Mouse (Mus musculus) adrenal gland, adult 18-20 months (tissue): ENCODE data around the gene Slc6a15. TPM values are rescaled to one million over a fixed set of nuclear protein-coding genes. Genes with fewer than 3 reads are reported as not detected.

Source experiments
- DNase-seq, 2 experiments: peaks; one replicate each; pipeline ENCODE4 v3.0.0; 2021 to 2022; ENCODE audit warnings: low spot score in 2 of 2
- long read RNA-seq, 2 experiments: library from polyadenylated mRNA; stranded (forward); transcript quantifications; one replicate each; pipeline ENCODE4 v2.0.0; 2021
- total RNA-seq, 2 experiments: library from RNA; stranded (reverse); gene quantifications; 1 replicate in 1 of 2; 2 replicates in 1 of 2; pipeline ENCODE4 v1.2.3; 2021

Gene Slc6a15
- 1 to 10 TPM; 3.2 to 3.3 TPM for total RNA-seq
- long read RNA-seq, experiment 1, partial matches to known transcripts, result 0 of 2 reads
- long read RNA-seq, experiment 1, other reads (novel, unspliced or antisense), result 1 of 2 reads
- long read RNA-seq, experiment 2, partial matches to known transcripts, result 1 of 11 reads
- long read RNA-seq, experiment 2, other reads (novel, unspliced or antisense), result 8 of 11 reads

- peak; percentile 27 for DNase-seq
Observed at GRCm38 (mm10) chr10:103367371-103368295, at the start of gene Slc6a15. Slc6a15 (plus strand) TSS chr10:103367783.

- no peak for DNase-seq
Observed at GRCm38 (mm10) chr10:103321941-103322340, 45.6 kb upstream of the Slc6a15 start.

GRCm38 (mm10) chr10:103323386-103323785 is 44.2 kb upstream of the Slc6a15 start:
- no peak for DNase-seq

- no peak for DNase-seq
Observed at GRCm38 (mm10) chr10:103334306-103334705, 33.3 kb upstream of the Slc6a15 start.

GRCm38 (mm10) chr10:103339928-103340327 is 27.7 kb upstream of the Slc6a15 start:
- no peak for DNase-seq

GRCm38 (mm10) chr10:103346797-103347196 is 20.8 kb upstream of the Slc6a15 start:
- no peak for DNase-seq

- peak; percentile 26 to 33 for DNase-seq
Observed at GRCm38 (mm10) chr10:103368296-103369080, 905 bp downstream of the Slc6a15 start.

GRCm38 (mm10) chr10:103369081-103369420 is 1.5 kb downstream of the Slc6a15 start:
- DNase-seq, result peak; percentile 36 to 42

GRCm38 (mm10) chr10:103402171-103402570 is 34.6 kb downstream of the Slc6a15 start:
- peak in 1 of 2 experiments; percentile 7 for DNase-seq

- no peak for DNase-seq
Observed at GRCm38 (mm10) chr10:103427717-103428116, 60.1 kb downstream of the Slc6a15 start.

- no peak for DNase-seq
Observed at GRCm38 (mm10) chr10:103442588-103442987, 75.0 kb downstream of the Slc6a15 start.

- DNase-seq, result peak in 1 of 2 experiments; percentile 2
Observed at GRCm38 (mm10) chr10:103443070-103443469, 75.5 kb downstream of the Slc6a15 start.

- no peak for DNase-seq
Observed at GRCm38 (mm10) chr10:103448340-103448739, 80.8 kb downstream of the Slc6a15 start.

- no peak for DNase-seq
Observed at GRCm38 (mm10) chr10:103457896-103458295, 90.3 kb downstream of the Slc6a15 start.

Other genes starting within 250 kb of the Slc6a15 start
- gene Lrriq1, start 131.5 kb upstream of the Slc6a15 start, total RNA-seq, result under 1 TPM; 0.10 to 0.27 TPM